Mouse (Mus musculus) spleen, postnatal 36 days (tissue): ENCODE results near the gene Nrg3.
"Not testable (repeated sequence)": the region's sequence is repeated elsewhere in the genome, so short reads cannot be mapped to it uniquely, and the experiment has no call there.

Experiments used
- DNase-seq, 2 experiments: peaks; one replicate each; pipeline ENCODE4 v3.0.0; 2022; ENCODE audit warnings: low spot score in 2 of 2, mixed read lengths in 1 of 2

Gene Nrg3

GRCm38 (mm10) chr14:38628862-38629619, 843.8 kb downstream of the Nrg3 start:
- DNase-seq, result no peak

DNA sequence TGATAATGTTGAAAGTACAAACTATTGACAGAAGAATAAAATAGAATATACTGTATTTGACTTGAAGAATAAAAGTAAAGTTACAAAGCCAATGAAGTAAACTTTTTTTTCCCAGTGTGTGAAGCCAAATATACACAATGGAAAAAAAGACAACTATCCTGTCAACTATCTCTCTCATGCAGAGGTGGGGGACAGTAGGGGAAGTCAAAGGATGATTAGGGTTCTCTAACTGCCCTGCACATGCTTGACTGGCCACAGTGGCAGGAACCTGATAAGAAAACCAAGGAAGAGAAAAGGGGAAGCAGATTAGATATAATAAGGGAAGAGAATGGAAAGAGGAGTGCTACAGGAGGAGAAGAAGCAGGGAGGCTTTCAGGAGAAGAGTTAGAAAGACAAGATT, 855.9 kb downstream of the Nrg3 start:
- no peak for DNase-seq

DNA sequence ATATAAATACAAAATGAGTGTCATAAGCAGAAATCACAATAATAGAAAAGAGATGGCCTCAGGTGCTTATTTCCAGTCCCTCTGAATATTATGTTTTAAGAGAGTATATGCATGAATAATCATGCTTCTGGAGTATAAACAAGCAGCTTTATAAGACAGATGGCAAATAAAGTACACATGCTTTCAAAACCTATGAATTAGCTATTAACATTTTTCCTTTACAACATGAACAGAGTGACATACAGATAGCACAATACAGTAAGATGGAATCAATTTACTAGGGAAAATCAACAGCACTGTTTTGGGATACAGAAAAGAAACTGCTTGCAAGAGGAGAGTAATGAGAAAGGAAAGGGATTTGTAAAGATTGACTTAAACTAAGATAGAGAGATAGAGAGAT, 875.2 kb downstream of the Nrg3 start:
- DNase-seq, result no peak

DNA sequence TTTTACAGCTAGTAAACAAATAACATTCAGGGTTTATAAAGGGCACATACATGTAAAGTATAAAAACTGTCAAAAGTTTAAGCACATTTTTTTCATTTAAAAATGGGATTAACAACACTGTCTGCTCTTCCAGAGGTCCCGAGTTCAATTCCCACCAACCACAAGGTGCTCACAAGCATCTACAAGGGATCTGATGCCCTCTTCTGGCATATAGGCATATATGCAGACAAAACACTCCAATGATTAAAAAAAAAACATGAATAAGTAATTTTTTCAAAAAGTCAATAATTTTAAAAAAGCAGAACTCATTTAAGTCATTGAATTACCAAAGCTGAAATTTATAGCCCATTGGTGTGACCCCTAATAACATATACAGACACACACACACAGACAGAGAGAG, 878.6 kb downstream of the Nrg3 start:
- DNase-seq, result no peak

DNA sequence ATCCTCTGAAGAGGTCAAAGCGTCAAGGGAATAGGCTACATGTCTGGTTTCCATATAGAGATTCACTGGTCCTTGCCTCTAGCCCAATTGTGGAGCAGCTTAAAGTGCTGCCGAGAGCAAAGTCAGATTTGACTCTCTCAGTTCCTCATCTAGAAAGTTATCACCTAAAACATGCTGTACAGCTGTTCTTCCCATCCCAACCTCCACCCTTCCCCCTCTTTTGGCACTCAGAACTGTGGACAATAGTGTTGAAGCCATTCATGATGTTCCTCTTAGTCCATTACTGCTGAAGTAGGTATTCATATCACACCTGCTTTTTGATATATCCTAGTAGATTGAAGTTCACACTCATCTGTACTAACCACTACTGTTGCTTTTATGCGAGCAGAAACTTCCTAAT, 896.1 kb downstream of the Nrg3 start:
- no peak for DNase-seq

DNA sequence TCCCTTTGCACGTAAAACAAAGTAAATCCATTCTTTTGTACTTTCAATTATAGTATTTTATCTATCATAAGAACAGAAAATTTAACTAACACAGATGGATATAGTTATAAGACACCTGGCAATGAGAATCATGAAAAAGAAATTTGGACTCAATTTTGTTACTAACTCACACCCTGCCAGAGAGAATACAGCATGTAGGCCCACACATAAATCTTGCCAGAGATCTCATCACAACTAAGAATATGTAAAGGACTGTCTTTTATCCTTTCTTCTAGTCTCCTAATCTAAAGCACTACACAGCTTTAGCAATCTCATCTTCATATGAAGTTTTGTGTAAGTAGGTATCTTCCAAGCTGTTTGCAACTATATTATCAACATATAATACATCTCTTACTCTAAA, 904.7 kb downstream of the Nrg3 start:
- no peak for DNase-seq

- no peak for DNase-seq
Observed at GRCm38 (mm10) chr14:38566182-38566581, 906.7 kb downstream of the Nrg3 start.

DNA sequence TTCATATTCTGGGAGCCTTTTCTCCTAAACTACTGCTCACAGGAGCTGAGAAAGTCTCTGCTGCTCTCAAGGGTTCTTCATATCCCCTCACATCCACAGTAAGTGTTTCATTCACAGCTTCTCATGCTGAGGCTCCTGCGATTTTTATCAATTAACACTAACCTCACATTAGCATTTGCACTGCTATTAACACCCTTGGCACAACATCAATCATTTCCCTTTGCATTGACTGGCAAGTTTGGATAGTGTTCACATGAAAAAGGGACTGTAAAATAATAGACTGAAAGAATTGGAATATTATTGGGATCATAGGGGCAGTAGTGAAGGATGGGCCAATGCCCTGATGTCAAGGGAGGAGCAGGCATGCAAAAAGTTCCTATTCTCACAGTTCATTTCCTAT, 918.3 kb downstream of the Nrg3 start:
- DNase-seq, result no peak

GRCm38 (mm10) chr14:38547257-38547656, 925.6 kb downstream of the Nrg3 start:
- DNase-seq, result no peak

GRCm38 (mm10) chr14:38535181-38535580, 937.7 kb downstream of the Nrg3 start:
- DNase-seq, result no peak

- DNase-seq, result no peak
Observed at GRCm38 (mm10) chr14:38533495-38533894, 939.4 kb downstream of the Nrg3 start.

GRCm38 (mm10) chr14:38516232-38516631, 956.7 kb downstream of the Nrg3 start:
- DNase-seq, result no peak

GRCm38 (mm10) chr14:38509016-38509415, 963.9 kb downstream of the Nrg3 start:
- DNase-seq, result no peak

DNA sequence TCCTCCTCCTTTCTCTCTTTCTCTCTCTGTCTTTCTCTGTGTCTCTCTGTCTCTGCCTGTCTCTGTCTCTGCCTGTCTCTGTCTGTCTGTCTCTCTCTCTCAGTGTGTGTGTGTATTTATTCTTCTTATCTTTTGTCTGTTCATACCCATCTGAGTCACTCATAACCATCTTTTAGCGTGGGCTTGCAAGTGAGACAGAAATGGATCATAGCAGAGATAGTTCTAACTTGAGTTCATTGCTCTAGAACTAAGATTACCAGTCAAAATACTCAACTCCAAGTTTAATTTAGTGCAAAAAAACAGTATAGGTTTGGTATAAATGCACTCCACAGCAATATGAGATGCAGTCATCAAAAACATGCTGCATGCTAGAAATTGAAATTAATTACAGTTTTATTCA, 977.9 kb downstream of the Nrg3 start:
- DNase-seq, result no peak

DNA sequence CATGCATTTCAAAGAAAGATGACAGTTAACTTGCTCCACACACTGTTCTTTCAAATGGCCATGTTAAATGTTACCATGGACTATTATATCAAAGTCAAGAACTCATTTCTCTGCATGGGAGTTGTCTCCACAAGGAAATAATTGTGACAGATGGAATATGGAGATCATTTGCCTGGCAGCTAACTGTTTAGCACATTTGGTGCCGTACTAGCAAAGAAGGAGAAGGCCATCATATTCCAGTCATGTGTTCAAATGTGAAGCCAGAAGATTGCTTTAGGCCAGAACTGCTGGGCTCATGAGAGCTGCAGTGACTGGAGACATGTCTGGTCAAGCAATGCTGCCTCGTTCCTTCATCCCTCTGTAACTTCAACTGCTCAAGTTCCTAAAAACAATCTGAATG, 1025.8 kb downstream of the Nrg3 start:
- no peak for DNase-seq

DNA sequence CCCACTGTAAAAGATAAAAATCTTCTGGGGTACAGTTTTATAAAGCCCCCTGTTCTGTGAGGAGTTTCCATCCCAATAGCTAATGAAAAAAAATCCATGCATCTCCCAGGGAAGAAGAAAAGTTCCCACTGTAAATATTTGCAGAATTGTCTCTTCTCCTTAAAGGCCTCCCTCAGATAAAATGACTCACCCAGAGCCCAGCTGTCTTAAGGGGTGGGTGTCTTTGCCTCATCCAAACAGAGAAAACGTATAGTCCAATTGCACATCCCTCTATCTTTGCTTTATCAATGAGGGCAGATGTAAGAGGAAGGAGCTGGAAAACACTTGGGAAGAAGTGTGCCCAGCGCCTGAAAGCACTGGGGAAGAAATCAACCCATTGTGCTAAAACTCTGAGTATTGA, 1028.1 kb downstream of the Nrg3 start:
- no peak for DNase-seq

DNA sequence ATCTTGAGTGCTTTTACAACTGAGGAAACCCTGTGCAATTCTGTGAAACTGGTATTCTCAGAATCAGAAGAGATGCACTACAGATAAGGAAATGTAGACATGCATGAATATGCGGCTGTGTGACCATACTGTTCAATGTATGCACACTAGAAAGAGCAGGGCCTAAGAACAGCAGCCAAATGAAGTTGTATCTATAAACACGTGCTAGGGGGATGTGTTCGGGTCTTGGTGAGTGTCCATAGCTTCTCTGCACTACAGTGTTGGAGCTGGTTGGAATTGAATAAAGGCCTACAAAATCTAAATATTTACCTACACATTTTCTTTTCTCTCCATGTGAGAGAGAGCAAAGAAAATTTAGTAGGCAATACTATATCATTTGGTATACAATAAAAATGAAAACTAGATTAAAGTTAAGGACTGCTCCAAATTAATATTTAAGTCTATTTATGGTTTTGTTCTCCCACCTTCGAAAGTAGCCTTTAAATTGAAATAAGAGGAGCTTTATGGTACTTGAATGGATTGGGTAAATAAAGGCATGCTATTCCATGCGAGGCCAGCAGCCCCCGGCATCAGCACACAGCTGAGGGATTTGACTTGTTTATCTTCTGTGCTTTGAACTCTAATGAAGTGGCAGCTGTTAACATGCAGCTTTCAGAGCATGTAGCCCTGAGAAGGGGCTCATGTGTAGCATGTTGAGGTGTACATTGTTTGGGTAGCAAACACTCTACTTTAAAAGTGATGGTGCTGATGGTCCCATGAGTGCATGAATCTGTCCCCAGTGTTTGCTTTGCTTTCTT, 1038.9 kb downstream of the Nrg3 start:
- no peak for DNase-seq

- no peak for DNase-seq
Observed at GRCm38 (mm10) chr14:38374660-38375059, 1098.2 kb downstream of the Nrg3 start.

DNA sequence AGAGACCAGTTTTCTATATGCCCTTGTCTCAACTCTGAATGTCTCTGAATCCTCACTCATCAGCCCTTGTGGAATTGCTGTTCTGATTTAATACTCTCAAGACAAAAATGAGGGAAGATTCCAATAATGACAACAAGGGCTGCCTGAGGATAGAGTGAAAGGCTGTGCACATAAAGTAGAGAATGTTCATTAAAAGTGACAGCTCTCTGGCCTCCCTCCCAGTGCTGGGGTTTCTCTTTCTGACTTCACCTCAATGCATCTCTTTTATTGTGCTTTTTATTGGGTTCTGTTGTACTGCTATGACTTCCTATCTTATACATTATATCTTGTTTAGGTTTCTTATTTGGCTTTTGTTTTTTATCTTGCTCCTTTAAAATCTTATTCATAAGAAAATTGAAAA, 1131.9 kb downstream of the Nrg3 start:
- no peak for DNase-seq

DNA sequence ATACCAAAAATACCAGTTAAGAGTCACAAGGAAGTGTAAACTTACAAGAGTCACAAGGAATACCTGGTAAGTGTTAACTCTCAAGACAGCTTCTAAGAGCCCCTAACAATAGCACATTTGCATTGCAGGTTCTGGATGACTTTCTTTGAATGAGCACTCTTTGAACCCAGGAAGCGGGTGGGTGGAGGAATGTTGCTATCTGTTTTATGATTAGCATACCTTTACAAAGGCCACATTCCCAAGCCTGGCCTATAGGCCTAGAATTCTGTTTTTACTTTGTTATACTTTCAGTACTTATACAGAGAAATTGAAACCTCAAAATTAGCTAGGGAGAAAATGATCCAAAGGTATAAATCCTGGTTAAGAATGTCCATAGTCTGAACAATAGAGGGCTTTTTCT, 1150.0 kb downstream of the Nrg3 start:
- not testable (repeated sequence) for DNase-seq

DNA sequence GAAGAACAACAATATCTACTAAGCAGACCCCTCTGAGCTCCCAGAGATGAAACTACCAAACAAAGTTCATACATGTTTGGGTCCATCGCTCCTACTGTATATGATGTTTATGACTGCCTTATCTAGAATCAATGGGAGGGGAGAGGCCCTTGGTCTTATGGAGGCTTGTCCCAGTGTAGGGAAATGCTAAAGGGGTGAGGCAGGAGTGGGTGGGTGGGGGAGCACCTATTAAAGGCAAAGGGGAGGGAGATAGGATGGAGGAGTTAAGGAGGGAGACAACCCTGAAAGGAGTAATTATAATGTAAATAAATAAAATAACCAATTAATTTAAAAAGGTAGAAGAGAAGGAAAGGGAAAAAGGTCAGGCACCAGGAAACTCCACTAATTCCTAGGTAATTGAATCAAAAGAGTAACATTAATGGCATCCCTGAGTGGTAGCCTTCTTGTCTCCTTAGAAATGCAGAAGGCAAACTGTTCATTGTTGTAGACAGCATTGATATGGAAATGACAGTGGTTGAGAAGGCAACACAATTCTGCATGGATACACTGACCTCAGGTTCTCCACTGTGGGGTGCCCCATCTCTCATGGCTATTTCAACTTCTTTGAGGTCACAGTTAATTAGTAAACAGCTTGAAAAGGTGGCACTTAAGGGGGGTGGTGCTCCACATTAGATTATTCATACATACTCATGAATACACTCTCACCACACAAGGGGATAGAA, 1152.1 kb downstream of the Nrg3 start:
- no peak for DNase-seq
